Mouse (Mus musculus) heart, adult 9 months (tissue): ENCODE measurements around the gene Pitx2.
A peak's percentile ranks its signal among the peaks of the same experiment; 100 is the strongest.

Source experiments
- DNase-seq, 2 experiments: peaks; one replicate each; pipeline ENCODE4 v3.0.0; 2022; ENCODE audit warnings: low spot score in 2 of 2

The Pitx2 gene

GRCm38 (mm10) chr3:129199609-129200500, at the start of gene Pitx2:
Gene Pitx2, plus strand, starts transcription at chr3:129199878.
- no peak for DNase-seq

DNA sequence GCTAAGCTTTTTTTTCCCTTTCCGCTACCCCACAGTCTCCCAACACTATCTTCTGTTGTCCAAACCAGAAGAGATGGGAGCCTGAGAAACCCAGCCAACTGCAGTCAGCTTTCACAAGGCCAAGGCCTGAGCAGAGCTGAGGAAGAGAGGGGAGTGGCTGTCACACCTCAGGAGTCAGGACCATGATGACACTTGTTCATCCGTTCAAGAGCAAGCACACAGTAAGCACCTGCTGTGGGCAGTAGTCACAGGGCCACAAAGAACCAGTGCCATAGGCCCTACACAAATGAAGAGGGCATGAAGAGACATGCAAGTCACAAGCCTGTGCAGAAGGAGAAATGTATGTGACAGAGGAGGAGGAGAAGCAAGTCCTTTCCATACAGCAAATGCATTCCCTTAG, 49.7 kb upstream of the Pitx2 start:
- no peak for DNase-seq

GRCm38 (mm10) chr3:129151096-129151685, 48.5 kb upstream of the Pitx2 start:
- DNase-seq: no peak

DNA sequence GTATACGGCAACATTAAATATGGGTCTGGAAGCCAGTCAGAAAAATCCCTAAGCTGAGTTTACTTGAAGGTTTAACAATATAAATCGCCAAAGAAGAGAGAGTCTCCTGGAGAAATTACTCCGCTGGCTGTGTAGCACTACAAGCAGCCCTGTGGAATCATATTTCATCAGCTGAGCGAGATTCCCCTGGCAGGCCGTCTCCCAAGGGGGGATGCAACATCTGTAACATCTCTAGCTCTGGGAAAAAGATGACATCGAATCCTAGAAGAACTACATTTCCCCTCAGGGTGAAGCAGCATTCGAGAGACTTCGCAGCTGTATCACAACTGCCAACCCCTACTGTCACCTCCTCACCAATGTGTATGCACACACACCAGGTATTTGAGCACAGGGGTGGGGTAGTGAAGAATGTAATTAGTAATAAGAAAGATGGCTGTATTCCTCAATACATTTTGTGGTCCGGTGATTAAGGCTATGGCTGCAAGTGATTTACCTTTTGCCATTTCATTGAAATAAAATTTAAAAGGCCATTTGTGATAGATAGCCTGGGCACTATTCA, 40.8 kb upstream of the Pitx2 start:
- no peak for DNase-seq

DNA sequence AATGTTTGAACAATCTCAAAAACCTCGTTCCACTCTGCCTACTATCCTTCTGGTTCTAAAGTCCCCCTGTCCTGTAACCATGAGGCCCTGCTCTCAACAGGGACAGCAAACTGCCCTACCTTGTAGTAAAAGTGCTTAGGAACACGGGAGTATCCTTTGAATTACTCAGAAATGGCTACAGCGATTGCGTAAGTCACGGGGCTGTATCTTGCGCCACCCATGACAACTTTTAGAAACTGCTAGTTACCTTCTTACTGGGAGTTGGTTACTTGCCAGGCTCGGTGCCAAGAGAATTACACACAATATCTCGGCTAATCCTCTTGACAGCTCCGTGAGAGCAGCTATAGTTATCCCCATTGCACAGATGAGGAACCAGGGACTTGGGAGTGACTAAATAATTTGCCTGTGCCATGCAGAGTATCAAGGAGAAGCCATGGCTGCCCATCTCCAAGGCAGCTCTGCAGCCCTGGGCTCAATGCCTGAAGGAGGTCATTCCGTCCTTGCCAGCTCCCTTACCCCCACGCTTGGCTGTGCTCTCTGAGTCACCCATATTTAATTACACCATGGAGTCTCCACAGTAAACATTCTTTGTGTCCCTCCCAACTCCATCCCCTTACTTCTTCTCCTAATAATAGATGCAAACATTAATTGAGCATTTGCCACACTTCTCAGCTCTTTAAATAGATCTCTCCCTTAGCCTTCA, 38.2 kb upstream of the Pitx2 start:
- no peak for DNase-seq

DNA sequence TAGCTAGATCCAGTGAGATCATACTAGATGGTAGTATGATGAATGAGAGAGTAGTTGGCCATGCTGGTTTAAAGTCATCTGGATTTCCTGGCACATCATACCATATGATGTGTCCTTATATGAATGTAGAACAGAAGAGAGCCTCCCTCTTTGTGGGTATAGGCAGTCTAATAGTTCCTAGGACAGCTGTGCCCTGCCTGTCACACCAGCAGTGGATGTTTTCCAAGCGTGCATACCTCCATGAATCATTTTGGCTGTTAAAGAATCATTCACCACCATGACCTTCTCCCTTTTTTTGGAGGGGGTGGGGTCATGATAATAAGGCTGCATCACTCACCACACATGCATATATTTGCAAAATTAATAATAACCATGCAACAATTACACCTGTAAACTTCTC, 35.4 kb upstream of the Pitx2 start:
- DNase-seq: no peak

- DNase-seq: peak in 1 of 2 experiments; percentile 14
Measured at GRCm38 (mm10) chr3:129165715-129166114, 34.0 kb upstream of the Pitx2 start.

GRCm38 (mm10) chr3:129166684-129167083, 33.0 kb upstream of the Pitx2 start:
- DNase-seq: no peak

GRCm38 (mm10) chr3:129170416-129170815, 29.3 kb upstream of the Pitx2 start:
- no peak for DNase-seq

DNA sequence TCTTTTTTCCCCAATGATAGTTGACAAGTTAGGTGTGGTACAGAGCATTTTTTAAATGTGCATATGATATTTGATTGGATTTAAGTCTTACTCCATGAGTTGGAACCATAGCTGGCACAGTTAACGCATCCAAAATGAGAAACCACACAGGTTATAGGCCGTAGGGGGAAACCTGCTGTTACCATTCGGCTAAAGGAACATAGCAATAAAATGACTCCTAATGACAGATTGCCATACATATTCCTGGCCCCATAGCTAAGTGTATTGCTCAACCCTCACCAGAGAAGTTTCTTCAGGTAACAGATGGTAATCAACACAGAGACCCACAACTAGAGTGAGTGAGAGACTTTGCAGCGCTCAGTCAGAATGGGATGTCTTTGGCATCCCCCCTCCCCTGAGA, 27.9 kb upstream of the Pitx2 start:
- DNase-seq: no peak

DNA sequence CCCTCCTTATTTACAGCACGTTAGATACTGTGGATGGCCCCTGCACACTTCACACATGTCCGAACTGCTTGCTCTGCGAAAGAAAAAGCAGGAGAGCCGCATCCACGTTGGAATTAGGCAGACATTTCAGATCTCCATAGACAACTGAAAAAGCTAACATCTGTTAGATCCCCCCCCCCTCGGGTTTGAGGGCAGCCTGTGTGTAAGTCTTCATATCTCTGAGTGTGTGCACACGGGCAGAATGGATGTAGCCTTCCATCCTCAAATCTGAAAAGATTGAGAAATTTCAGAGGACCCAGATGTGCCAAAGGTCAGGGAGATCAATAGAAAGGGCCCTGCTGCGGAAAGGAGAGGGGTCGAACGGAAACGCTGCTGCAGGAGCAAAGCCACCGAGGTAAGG, 5.2 kb upstream of the Pitx2 start:
- DNase-seq: no peak

DNA sequence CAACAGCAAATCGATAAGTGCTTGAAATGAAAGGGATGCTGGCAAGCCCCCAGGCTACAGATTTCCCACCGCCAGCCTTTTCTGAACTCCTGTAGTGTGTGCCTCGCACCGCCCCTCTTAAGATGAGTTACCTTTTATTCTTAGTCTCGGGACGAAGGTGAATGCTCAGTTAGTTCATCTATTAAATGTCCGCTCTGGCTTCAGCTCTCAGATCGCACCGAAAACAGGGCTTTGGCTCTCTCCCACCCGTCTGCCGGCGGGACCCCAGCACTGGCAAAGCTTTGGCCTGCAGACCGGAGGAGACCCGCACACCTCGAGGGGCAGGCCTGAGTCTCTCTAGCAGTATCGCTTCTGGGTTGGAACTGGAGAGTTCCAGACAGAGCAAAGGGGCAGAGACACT, 4.6 kb upstream of the Pitx2 start:
- DNase-seq: no peak

- DNase-seq: no peak
Measured at GRCm38 (mm10) chr3:129195816-129196549, 3.7 kb upstream of the Pitx2 start.

DNA sequence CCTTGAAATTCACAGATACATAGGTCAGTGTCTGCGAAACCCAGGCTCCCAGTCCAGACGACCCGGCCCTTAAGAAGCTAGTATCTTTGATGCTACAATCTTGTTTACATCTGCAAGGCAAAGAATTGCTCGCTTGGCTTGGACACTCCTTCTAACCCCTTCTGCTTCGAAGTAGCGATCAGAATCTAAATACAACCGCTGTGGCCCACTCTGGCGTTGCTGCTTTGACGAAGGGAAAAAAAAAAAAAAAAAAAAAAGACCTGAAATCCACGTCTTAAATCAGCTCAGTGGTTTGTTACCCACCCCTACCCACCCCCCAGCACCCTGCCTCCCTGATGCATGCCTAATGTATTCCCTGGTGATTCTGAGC, 3.1 kb upstream of the Pitx2 start:
- DNase-seq: no peak

GRCm38 (mm10) chr3:129197035-129197434, 2.6 kb upstream of the Pitx2 start:
- no peak for DNase-seq

- no peak for DNase-seq
Measured at GRCm38 (mm10) chr3:129197786-129198626, 1.7 kb upstream of the Pitx2 start.

GRCm38 (mm10) chr3:129198627-129198903, 1.1 kb upstream of the Pitx2 start:
- DNase-seq: no peak

DNA sequence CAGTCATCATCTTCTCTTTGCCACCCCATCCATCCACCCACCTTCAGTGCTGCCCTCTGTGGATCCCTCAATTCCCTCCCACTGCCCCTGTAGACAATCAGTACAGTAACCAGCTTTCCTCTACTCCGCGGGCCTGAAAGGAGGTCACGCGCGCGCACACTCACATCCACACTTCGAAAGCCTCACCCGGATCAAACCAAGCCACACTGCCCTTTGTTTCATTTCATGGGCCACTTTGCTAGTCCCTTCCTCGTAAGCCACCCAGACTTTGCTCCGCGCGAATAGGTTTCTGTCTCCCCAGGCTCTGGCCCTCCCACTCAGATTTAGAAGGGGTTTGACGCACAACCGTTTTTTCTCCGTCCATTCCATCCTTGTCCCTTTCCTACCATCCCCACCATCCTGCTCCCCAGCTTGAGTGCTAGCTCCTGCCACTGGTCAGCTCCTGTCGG, 494 bp upstream of the Pitx2 start:
- no peak for DNase-seq

DNA sequence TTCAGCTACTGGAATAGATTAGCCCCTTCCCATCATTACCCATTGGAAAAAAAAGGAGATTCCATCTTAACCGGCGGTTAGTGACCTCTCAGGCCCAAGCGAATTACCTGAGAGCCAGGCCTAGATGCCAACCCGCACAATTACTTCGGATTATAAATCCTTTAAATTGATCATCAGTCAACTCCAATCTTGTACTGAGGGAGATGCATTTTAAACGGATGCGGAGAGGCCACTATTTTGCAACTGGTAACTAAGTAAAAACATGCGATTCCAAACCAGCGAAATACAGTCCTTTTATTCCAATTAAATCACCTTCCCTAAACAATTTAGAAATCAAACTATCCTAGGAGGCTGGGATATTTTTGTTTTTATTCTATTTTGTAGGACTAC, 818 bp downstream of the Pitx2 start:
- DNase-seq: no peak

- no peak for DNase-seq
Measured at GRCm38 (mm10) chr3:129201156-129201555, 1.5 kb downstream of the Pitx2 start.

GRCm38 (mm10) chr3:129201681-129202255, 2.1 kb downstream of the Pitx2 start:
- DNase-seq: no peak
